Mouse (Mus musculus): ENCODE measurements around the gene Ehhadh.

DNA sequence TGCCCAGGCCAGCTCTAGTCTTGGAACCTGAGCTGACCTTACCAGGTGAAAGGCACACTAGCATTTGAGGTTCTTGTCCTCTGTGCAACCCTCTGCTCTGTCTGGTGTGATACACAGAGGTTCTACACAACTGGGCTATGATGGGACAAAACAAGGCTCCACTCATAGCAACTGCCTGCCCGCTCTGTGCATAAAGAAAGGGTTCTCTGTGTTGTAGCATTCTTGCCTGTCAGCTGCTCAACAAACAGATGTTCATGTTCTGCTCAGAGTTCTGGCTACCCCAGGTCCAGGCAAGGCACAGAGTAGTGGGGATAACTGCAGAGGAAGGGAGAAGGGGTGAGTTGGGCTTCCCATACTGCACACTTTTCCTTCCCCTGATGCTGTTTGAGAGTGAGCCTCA, 63.3 kb downstream of the Ehhadh start:
- TF ChIP-seq CTCF (IDR thresholded peaks at IDR 0.05; ENCODE audit: control insufficient read depth, insufficient read depth, low read length): no peak
- no peak for TF ChIP-seq POLR2A (IDR thresholded peaks at IDR 0.05; ENCODE audit: borderline replicate concordance, control insufficient read depth, low read depth, low read length)

Measured in bone marrow, adult 2 months (tissue).